Mouse (Mus musculus): ENCODE data around the gene Snrnp25.

DNA sequence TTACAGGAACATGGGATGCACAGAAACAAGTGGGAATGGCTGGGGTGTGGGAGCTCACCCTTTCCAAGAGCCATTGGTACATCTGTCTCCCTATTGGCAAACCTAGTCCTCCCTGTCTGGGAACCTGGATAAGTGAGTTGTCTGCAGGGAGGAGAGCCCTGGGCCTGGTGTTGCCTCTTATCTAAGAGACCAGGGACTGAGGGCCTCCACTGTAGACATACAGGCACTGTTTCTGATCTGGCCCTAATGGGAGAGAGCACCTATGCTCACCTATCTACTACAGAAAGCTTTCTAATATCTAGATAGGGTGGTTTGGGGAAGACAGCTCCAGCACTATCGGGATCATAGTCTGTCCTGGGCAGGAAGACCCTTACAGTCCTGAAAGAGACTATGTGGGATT, 50.9 kb downstream of the Snrnp25 start:
- no peak for TF ChIP-seq TCF3 (IDR thresholded peaks at IDR 0.05; ENCODE audit: insufficient read length, low read depth)
- no peak for TF ChIP-seq POLR2A (IDR thresholded peaks at IDR 0.05; ENCODE audit: insufficient read length, low read depth)
- TF ChIP-seq MYOG (IDR thresholded peaks at IDR 0.05; ENCODE audit: control insufficient read depth in 1 of 3, insufficient read depth in 1 of 3, insufficient read length in 2 of 3, low read depth in 2 of 3), result no peak
- no peak for TF ChIP-seq MAX (IDR thresholded peaks at IDR 0.05; ENCODE audit: low read depth)
- no peak for TF ChIP-seq E2F4 (IDR thresholded peaks at IDR 0.05; ENCODE audit: insufficient read depth)
- no peak for TF ChIP-seq SRF (IDR thresholded peaks at IDR 0.05; ENCODE audit: control insufficient read depth, insufficient read length, low read depth)
- TF ChIP-seq USF1 (IDR thresholded peaks at IDR 0.05; ENCODE audit: low read depth), result no peak
- no peak for TF ChIP-seq POLR2AphosphoS2 (IDR thresholded peaks at IDR 0.05; ENCODE audit: insufficient read length, low read depth)
- no peak for TF ChIP-seq REST (IDR thresholded peaks at IDR 0.05; ENCODE audit: insufficient read depth, insufficient read length)
- TF ChIP-seq TCF12 (IDR thresholded peaks at IDR 0.05; ENCODE audit: insufficient read depth, poor library complexity, severe bottlenecking), result no peak
- TF ChIP-seq CEBPB (IDR thresholded peaks at IDR 0.05; ENCODE audit: insufficient read depth, poor library complexity, severe bottlenecking), result no peak
